Mouse (Mus musculus): Measurements from ENCODE around the gene Bsn.

DNA sequence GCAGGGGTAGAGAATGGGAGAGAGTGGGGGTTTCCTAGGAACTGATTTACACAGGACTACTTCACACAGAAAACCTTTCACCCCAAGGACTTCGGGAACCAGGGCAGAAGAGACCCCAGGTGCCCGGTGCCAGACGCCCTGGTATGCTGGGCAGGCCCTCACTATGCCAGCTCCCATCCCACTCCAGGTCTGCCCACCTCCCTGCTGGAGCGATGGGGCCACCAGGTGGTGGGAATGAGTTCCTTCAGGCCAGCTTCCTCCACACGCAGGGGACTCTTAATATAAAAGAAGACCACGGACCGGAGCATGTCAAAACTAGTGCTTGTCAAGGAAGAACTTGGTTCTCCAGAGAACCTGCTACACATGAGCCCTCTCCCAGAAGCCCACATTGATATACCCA is 123.0 kb downstream of the Bsn start:
- TF ChIP-seq EP300 (IDR thresholded peaks at IDR 0.05; ENCODE audit: low read depth) (no peak), CTCF (IDR thresholded peaks at IDR 0.05; ENCODE audit: low read depth) (no peak)

All from liver, postnatal 0 days (tissue).